Mouse (Mus musculus) forebrain, embryonic 10.5 days (tissue): ENCODE results near the gene Cck. TPM values are rescaled to one million over a fixed set of nuclear protein-coding genes. Genes with fewer than 3 reads are reported as not detected.

ENCODE experiments used
- DNase-seq: peaks from one replicate; pipeline ENCODE4 v3.0.0-alpha.2; 2017; ENCODE audit warnings: low spot score; ENCODE audit errors: extremely low spot score
- H3K27ac ChIP-seq: fragments of 300-500 bp; sonication (generic); 2 replicates; pipeline ENCODE4 v1.5.1; 2016; ENCODE audit warnings: mild to moderate bottlenecking
- H3K27me3 ChIP-seq: fragments of 300-500 bp; sonication (generic); 2 replicates; pipeline ENCODE4 v1.6.1; 2016; ENCODE audit warnings: mild to moderate bottlenecking; ENCODE audit not compliant: poor library complexity, severe bottlenecking
- H3K36me3 ChIP-seq: fragments of 300-500 bp; sonication (generic); replicated peaks from 2 replicates; pipeline ENCODE4 v1.6.1; 2016; ENCODE audit warnings: mild to moderate bottlenecking, moderate library complexity
- H3K4me1 ChIP-seq: fragments of 300-500 bp; sonication (generic); 2 replicates; pipeline ENCODE4 v1.6.1; 2016
- H3K4me3 ChIP-seq: fragments of 300-500 bp; sonication (generic); 2 replicates; pipeline ENCODE4 v1.5.1; 2016; ENCODE audit warnings: mild to moderate bottlenecking, moderate library complexity
- H3K9me3 ChIP-seq: fragments of 300-500 bp; sonication (generic); 2 replicates; pipeline ENCODE4 v1.6.1; 2016; ENCODE audit warnings: mild to moderate bottlenecking, moderate library complexity
- WGBS: fragments of 180-500 bp; shearing (Covaris S2); methylation state at CpG from one replicate; pipeline ENCODE4 v1.1.7; 2016; 5-methylcytosine and 5-hydroxymethylcytosine counted together
- polyA plus RNA-seq: library from polyadenylated mRNA; unstranded; fragments of >200 nt; fragmentation: Nextera tagmentation; extraction: Ambion mirVana; gene quantifications from 2 replicates; pipeline ENCODE4 v1.2.1, GENCODE M21; 2016

The Cck gene
- polyA plus RNA-seq, 1 experiment from 2014 or later: 0.64 TPM

- 69% methylated on average over 11 of the region's 11 CpGs for WGBS
- Histone ChIP-seq H3K27ac (no peak overlapping the region), H3K4me1 (peaks cover 32% of the 10 kb centered on the region), H3K4me3 (no peak overlapping the region), H3K27me3 (peaks cover 67% of the 10 kb centered on the region), H3K36me3 (no peaks in the 10 kb centered on the region), H3K9me3 (no peaks in the 10 kb centered on the region)
- DNase-seq: no peak
Observed at GRCm38 (mm10) chr9:121491592-121492240, 3.8 kb downstream of the Cck start.

DNA sequence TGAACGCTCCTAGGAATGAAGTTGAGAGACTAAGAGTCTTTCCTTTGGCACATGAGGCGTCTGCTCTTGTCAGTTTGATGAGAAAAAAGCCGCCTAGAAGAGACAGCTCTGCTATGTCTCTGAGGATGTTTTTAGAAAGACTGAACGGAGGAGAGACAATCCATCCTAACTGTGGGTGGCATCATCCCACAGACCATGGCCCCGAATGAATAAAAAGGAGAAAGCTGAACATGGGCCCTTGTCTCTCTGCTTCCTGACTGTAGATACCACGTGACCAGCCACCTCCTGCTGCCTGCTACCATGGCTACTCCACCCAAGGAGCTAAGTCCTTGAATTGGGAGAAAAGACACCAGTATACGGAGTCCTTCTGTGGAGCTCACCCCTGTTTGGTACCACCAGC is 8.3 kb downstream of the Cck start:
- no peak overlapping the region for H3K27ac ChIP-seq
- H3K36me3 ChIP-seq: no peaks in the 10 kb centered on the region
- H3K4me3 ChIP-seq: no peak overlapping the region
- peaks cover 22% of the 10 kb centered on the region for H3K27me3 ChIP-seq
- 80% methylated on average over 7 of the region's 7 CpGs for WGBS
- H3K4me1 ChIP-seq: peaks cover 12% of the 10 kb centered on the region
- no peaks in the 10 kb centered on the region for H3K9me3 ChIP-seq
- no peak for DNase-seq

GRCm38 (mm10) chr9:121479453-121479852 is 16.0 kb downstream of the Cck start:
- 40% methylated on average over 5 of the region's 5 CpGs for WGBS
- DNase-seq: peak; percentile 67
- Histone ChIP-seq H3K36me3 (peaks cover 8% of the 10 kb centered on the region), H3K27ac (0 out of 2 replicates have a peak overlapping the region, but pooled peaks have one; percentile 5), H3K9me3 (no peaks in the 10 kb centered on the region), H3K4me1 (peaks cover 10% of the 10 kb centered on the region), H3K27me3 (no peaks in the 10 kb centered on the region), H3K4me3 (no peak overlapping the region)

GRCm38 (mm10) chr9:121477305-121477911 is 18.1 kb downstream of the Cck start:
- peak; percentile 77 for DNase-seq
- no peaks in the 10 kb centered on the region for H3K27me3 ChIP-seq
- H3K4me1 ChIP-seq: peaks cover 5% of the 10 kb centered on the region
- WGBS: 22% methylated on average over 15 of the region's 15 CpGs
- peak overlapping the region; percentile 65 for H3K27ac ChIP-seq
- H3K36me3 ChIP-seq: peaks cover 28% of the 10 kb centered on the region
- no peaks in the 10 kb centered on the region for H3K9me3 ChIP-seq
- H3K4me3 ChIP-seq: no peak overlapping the region

DNA sequence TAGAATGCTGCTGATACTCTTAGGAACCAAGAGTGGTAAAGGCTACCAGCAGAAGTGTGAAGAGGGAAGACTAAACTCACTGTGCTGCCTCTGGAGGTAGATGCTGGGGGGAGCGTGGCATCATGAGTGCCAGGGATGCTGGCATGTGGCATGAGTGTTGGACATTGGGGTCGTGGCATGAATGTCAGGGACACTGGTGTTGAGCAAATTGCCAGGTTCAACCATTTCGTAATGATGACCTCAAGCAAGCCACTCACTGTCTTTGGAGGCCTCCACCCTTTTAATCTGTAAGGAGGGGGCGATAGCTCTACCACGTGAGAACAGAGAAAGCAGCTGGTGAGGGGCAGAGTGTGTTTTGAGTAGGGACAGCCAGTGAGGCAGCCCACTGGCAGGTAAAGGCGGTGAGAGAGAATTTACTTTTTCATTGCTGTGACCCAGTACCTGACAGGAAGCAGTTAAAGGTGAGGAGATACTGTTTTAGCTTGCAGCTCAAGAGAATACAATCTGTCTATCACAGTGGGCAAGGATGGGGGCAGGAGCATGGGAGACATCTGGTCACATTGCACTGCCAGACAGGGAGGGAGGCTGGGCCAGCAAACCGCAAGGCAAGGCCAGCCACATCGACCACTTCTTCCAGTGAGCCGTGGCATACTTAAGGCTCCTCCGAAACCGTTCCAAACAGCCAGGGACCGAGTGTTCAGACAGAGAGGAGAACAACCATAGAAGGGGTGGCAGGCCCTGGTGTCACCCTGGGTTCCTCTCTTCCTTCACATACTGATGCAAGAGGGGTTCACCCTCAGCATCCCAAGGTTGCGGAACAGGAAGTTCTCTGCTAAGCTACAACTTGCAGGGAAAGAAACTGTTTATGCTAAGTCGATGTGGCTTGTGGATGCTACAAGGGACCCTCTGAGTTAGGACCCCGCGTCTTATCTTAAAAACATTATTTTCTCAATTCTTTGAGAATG is 19.7 kb downstream of the Cck start:
- Histone ChIP-seq H3K27ac (no peak overlapping the region), H3K27me3 (no peaks in the 10 kb centered on the region), H3K36me3 (peaks cover 45% of the 10 kb centered on the region), H3K9me3 (no peaks in the 10 kb centered on the region), H3K4me1 (peaks cover 5% of the 10 kb centered on the region), H3K4me3 (no peak overlapping the region)
- 83% methylated on average over 16 of the region's 16 CpGs for WGBS
- DNase-seq: no peak

- Histone ChIP-seq H3K36me3 (peaks cover 54% of the 10 kb centered on the region), H3K4me3 (no peak overlapping the region)
Observed at GRCm38 (mm10) chr9:121474771-121475170, 20.7 kb downstream of the Cck start.

GRCm38 (mm10) chr9:121469711-121470110 is 25.8 kb downstream of the Cck start:
- Histone ChIP-seq H3K36me3 (peaks cover 93% of the 10 kb centered on the region), H3K4me3 (no peak overlapping the region), H3K27ac (no peak overlapping the region), H3K27me3 (no peaks in the 10 kb centered on the region), H3K4me1 (no peaks in the 10 kb centered on the region), H3K9me3 (no peaks in the 10 kb centered on the region)
- 84% methylated on average over 6 of the region's 6 CpGs for WGBS
- DNase-seq: no peak

More at GRCm38 (mm10) chr9:121474771-121475170, 20.7 kb downstream of the Cck start:
- Histone ChIP-seq H3K9me3 (no peaks in the 10 kb centered on the region), H3K27ac (no peak overlapping the region), H3K4me1 (peaks cover 5% of the 10 kb centered on the region), H3K27me3 (no peaks in the 10 kb centered on the region)
- no peak for DNase-seq
- 88% methylated on average over 5 of the region's 5 CpGs for WGBS

GRCm38 (mm10) chr9:121467460-121467859 is 28.0 kb downstream of the Cck start:
- Histone ChIP-seq H3K36me3 (peaks cover 90% of the 10 kb centered on the region), H3K9me3 (no peaks in the 10 kb centered on the region), H3K4me1 (no peaks in the 10 kb centered on the region), H3K27me3 (no peaks in the 10 kb centered on the region), H3K27ac (no peak overlapping the region; the same call in 1 of the 2 replicates), H3K4me3 (no peak overlapping the region)
- 83% methylated on average over 11 of the region's 11 CpGs for WGBS
- DNase-seq: no peak

GRCm38 (mm10) chr9:121460527-121460926 is 35.0 kb downstream of the Cck start:
- 83% methylated on average over 16 of the region's 16 CpGs for WGBS
- Histone ChIP-seq H3K27ac (no peak overlapping the region), H3K9me3 (no peaks in the 10 kb centered on the region), H3K4me1 (no peaks in the 10 kb centered on the region), H3K36me3 (peaks cover 91% of the 10 kb centered on the region), H3K27me3 (no peaks in the 10 kb centered on the region), H3K4me3 (no peak overlapping the region)
- DNase-seq: no peak

DNA sequence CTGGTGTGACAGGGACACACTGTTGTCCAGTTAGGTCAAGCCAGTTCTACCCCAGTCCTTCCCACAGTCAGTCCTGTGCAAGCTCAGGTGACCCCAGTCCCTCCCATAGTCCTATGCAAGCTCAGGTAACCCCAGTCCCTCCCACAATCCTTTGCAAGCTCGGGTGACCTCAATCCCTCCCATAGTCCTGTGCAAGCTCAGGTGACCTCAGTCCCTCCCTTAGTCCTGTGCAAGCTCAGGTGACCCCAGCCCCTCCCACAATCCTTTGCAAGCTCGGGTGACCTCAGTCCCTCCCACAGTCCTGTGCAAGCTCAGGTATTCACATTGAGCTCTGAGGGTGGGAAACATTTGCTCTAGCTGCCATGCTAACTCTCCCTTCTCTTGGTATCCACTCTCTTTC is 35.5 kb downstream of the Cck start:
- peaks cover 91% of the 10 kb centered on the region for H3K36me3 ChIP-seq
- 81% methylated on average over 2 of the region's 2 CpGs for WGBS
- H3K27ac ChIP-seq: no peak overlapping the region
- no peak for DNase-seq
- no peaks in the 10 kb centered on the region for H3K9me3 ChIP-seq
- H3K27me3 ChIP-seq: no peaks in the 10 kb centered on the region
- no peaks in the 10 kb centered on the region for H3K4me1 ChIP-seq
- no peak overlapping the region for H3K4me3 ChIP-seq

- H3K36me3 ChIP-seq: peaks cover 92% of the 10 kb centered on the region
- 28% methylated on average over 8 of the region's 8 CpGs for WGBS
- no peaks in the 10 kb centered on the region for H3K27me3 ChIP-seq
- DNase-seq: peak; percentile 30
- H3K27ac ChIP-seq: no peak overlapping the region
- no peak overlapping the region for H3K4me3 ChIP-seq
- no peaks in the 10 kb centered on the region for H3K9me3 ChIP-seq
- H3K4me1 ChIP-seq: no peaks in the 10 kb centered on the region
Observed at GRCm38 (mm10) chr9:121458466-121458865, 37.0 kb downstream of the Cck start.

DNA sequence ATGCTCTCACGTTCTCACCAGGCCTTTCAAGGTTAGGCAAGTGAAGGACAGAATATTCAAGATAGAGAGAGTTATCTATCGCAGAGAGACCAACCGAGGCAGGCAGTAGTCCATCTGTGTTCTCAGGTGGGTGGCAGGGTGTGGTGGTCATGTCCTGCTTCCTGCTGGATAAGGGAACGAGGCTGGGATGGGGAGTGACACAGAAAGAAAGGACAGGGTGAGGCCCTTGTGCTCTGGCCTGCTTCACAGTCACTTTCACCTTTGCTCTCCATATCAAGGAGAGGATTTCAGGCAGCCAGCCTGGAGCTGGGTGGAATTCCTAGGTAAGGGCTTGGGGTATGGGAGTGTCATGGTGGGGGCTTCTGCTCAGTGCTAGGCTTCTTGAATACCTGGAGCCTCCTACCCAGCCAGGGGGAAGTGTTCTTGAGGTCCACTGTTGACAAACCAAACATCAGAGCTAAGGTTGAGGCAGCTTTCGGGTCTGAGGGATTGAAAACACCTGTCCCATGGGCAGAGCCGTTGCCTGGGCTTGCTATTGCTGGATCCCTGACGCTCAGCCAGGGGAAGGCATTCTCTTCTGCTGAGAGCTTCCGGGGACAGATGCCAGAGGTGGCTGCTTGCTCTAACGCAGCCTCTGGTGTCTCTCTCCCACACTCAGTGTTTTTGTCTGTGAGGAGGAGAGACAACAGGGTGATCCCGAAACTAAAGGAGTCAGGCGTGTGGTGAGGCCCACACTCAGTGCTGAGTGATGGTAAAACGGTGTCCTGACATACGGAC is 38.6 kb downstream of the Cck start:
- no peaks in the 10 kb centered on the region for H3K27me3 ChIP-seq
- peaks cover 95% of the 10 kb centered on the region for H3K36me3 ChIP-seq
- peaks cover 3% of the 10 kb centered on the region; the same call in 1 of the 2 replicates for H3K4me1 ChIP-seq
- H3K27ac ChIP-seq: no peak overlapping the region
- no peaks in the 10 kb centered on the region for H3K9me3 ChIP-seq
- H3K4me3 ChIP-seq: no peak overlapping the region
- DNase-seq: no peak
- 92% methylated on average over 13 of the region's 13 CpGs for WGBS
